Mouse (Mus musculus): ENCODE measurements around the gene Zfp819.
A peak's percentile ranks its signal among the peaks of the same experiment; 100 is the strongest.

Zfp819 gene

DNA sequence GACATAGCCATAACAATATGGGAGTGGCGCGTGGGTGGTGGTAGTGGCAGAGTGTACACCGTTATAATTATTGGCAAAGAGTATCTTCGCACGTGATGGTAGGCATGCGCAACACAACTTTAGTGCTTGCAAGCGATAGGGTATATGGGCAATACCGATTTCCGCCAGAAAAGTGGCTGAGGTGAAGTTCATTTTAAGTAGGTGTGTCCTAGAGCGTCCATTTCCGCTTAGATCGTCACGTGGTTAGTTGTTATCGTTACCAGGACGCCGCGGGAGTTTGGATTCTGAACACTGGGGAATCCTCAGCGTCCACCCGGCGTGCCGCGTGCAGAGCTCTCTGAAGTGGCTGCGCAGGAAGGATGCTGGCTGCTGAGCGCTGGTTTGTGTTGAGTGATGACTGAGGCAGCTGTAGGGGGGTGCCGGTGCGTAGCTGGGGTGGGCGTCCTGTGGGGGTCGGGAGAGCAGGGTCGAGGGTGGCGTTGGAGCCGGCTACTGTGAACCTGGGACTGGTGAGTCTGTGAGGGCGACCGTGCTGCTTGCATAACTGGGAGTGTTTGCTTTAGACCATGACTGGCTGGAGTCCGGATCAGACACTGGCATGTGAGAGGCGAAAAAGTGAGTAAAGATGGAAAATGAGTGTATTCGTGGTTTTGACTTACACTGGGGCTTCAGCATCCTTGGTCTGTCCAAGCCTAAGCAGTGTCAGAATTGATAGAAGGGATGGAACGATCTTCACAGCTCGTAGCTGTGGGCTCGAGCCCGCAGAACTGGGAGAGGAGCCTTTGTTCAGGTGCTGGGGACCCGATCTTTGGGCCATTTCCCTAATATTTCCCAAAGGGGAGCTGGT, at the start of gene Zfp819:
Zfp819 (plus strand) TSS at position 274 of the 847 bp plus-strand sequence.
- DNase-seq (ENCODE audit: low spot score in 2 of 2): peak; percentile 42 to 69

DNA sequence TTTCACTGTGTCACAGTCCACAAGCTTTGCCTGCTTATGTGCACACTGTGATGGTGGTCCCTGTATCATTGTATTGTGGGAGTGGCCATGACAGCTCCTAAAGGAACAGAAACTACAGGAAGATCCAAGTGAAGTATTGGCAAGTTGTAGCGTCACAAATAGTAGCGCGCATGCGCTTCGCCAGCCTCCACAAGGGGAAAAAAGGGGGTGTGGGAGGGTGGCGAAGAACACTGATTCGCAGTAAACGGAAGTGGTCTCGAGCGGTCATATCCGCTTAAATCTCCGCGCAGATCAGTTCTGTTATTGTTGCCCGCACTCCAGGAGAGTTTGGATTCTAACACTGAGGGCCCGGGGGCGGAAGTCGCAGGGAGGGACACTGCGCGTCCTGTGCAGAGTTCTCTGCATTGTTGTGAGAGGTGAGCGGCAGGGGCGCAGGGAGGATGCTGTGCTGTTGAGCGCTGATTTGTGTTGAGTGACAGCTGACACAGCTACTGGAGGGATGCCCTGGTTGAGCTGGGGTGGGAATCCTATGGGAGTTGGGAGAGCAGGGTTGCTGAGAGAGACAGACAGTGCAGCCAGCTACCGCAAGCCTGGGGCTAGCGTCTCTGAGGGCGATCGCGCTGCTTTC, 44.8 kb upstream of the Zfp819 start, which contains the start of gene Zfp658:
Zfp658 (plus strand) TSS at position 251 of the 628 bp plus-strand sequence.
- DNase-seq (ENCODE audit: low spot score in 2 of 2): peak; percentile 79 to 88

DNA sequence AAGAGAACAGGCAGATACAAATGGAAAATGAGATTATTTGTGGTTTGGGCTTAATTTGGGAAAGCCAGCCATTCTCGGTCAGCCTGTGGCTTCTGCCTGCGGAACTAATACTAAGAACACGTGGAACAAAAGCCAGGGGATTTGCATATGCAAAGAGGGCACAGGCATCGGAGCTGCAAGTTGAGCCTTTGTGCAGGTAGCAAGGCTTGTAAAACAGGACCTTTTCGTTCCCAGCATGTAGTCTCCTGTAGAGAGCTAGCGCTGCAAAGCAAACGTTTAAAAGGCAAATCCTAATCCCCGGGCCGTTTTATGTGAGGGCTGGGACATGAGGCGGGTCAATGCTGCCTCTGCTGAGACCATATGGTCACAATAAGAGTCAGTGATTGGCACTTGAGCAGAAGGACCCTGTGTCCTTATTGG, 44.3 kb upstream of the Zfp819 start:
- DNase-seq (ENCODE audit: low spot score in 2 of 2): no peak

DNA sequence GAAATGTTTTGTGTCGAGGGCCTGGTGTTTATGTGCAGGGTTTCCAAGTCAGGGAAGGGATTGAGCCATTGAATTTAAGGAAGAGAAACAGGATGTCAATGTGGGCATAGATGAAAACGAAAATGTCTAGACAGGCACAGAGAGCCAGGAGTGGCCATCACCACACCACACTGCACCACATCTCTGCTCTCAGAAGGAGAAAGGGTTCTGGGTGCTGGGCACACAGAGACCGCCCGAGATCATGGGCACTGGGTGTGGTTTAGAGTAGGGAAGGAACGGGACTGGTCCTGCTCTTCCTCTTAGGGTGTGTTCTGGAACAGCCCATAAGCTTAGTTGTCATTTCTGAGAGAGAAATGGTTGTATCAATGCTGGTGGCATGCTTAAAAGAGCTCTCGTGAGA, 43.7 kb upstream of the Zfp819 start:
- no peak for DNase-seq (ENCODE audit: low spot score in 2 of 2)

DNA sequence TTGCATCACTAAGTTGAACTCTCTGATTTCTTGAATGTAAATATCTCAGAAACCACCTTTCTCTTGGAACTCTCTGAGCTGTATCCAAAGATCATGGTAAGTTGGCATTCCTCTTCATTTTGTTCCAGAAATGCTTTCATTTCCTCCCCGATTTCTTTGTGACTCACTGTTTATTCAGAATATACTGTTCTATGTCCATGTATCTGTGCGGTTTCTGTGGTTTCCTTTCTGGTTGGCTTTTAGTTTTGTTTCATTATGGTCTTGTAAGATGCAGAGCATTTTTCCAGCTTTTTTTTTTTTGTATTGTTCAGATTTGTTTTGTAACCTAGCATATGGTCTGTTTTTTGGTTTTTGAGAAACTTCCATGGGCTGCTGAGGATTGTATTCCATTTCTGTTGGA, 35.8 kb upstream of the Zfp819 start:
- no peak for DNase-seq (ENCODE audit: low spot score in 2 of 2)

DNA sequence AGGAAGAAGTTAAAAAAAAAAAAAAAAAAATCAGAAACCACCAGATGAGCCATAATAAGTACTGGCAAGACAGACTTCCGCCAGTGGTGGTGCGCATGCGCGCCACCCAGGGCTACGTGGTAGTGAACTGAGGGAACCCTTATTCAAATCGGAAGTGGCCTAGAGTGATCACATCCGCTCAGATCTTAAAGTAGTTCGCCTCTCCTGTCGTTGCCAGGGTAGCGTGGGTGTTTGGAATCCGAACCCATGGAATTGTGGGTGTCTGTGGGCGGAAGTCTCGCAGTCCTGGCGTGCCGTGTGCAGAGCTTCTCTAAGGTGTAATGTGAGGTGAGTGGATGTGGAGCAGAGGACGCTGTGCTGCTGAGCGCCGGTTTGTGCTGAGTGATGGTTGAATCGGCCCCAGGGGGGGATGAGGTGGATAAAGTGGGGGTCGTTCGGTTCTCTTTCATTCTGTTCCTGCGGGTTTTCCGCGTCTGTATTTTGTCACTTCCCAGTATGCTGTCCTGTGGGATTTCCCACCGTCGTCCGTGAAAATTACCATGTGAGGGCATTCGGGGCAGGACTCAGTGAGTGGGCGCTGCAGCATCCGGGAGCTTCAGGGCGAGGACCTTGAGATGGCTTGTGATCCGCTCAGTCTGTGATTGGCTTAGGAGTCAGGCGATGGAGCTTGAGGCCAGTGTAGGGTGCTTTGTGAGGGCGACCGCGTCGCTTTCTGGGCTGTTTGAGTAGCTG, 27.4 kb upstream of the Zfp819 start, which contains the start of gene Zfp719:
Zfp719 (plus strand) TSS at position 171 of the 732 bp plus-strand sequence.
- peak; percentile 93 to 94 for DNase-seq (ENCODE audit: low spot score in 2 of 2)

DNA sequence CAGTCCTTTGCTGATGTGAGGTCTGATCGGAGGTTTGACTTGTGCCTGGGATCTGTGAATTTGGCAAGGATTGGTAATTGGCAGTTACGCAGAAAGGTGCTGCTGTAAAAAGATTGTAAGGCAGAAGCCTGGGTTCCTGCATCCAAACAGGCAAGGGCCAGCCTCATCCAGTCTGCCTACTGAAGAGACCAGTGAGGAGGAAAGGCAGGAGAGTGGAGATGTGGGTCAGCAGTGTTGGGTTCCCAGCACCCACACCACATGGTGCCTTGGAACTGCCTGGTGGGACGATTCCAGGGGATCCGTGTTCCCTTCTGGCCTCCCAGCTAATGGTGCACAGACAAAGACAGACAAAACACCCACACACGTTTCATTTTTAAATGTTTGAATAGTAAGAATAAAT, 26.4 kb upstream of the Zfp819 start:
- peak in 1 of 2 experiments; percentile 17 for DNase-seq (ENCODE audit: low spot score in 2 of 2)

DNA sequence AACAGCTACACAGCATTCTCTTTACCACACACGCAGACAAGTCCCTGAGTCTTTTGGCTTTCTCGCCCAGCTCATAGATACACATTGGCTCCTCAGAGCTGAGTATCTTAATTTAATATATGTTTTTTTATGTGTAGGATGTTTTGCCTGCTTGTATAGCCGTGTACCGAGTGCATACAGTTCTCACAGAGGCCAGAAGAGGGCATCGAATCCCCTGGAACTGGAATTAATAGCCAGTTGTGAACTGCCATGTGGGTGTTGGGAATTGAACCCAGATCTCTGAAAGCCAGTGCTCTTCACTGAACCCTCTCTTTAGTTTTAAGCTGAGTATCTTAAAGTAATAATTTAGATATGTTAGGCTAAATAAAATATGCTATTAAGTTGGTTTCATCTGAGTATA, 22.2 kb upstream of the Zfp819 start:
- DNase-seq (ENCODE audit: low spot score in 2 of 2): no peak

DNA sequence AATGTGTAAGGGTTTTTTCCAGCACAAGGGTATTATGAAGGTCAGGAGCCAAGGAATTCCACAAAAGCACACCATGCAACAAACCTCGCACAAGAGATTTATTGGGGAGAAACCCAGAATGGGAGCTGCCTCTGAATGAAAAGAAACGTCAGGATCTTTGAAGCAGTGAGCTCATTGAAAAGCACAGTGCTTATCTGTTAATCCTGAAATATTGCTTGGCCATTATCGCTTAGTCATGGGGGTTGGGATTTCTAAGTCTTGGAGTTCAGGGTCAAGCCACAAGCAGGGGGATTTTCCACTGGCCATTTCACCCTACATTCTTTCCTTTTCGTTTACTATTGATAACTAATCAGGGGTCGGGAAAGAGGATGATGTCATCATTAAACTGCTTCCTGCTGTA, 5.1 kb upstream of the Zfp819 start:
- no peak for DNase-seq (ENCODE audit: low spot score in 2 of 2)

DNA sequence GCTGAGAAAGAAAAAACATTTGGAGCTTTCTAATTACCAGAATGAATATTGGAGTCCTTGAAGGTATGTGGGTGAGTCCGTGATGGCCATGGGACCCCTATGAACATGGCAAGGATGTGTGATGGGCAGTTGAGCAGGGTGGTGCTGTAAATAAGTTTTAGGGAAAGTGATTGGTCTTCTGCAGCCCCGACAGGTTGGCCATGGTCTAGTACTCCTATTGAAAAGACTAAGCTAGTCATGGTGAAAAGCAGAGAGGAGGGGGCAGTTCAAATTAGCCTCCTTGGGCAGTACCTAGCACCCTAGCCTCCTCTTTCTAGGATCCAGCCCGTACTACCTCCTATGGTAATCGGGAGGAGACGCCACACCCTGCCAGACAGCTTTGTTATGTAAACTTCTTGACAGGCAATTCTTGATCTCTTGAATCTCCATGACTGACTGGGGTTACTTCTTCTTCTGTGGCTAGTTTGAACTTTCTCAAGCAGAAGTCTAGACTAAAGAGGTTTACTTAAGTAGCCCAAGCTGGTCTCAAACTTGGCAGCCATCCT, 846 bp downstream of the Zfp819 start:
- DNase-seq (ENCODE audit: low spot score in 2 of 2): no peak

DNA sequence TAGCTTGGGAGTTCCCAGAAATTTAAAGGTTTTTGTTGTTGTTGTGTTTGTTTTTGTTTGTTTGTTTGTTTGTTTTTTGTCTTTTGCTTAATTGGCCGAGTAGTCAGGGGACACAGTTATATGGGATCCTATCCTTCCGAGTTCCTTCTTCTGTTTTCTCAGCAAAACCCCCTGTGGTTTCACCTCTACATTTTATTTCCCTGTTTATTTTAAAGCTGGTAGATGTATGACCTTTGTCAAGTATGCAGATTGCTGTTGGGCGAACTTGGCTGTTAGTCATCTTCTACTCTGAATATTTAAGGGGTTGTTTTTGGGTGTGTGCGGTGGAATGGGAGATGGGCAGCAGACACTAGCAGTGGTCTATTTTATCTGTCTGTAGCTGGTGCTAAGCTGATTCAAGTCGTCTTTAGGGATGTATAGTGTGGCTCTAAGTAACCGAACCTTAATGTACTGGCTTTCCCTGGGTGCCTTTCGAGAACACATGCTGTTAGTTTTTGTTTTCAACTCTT, 1.4 kb downstream of the Zfp819 start:
- DNase-seq (ENCODE audit: low spot score in 2 of 2): no peak

DNA sequence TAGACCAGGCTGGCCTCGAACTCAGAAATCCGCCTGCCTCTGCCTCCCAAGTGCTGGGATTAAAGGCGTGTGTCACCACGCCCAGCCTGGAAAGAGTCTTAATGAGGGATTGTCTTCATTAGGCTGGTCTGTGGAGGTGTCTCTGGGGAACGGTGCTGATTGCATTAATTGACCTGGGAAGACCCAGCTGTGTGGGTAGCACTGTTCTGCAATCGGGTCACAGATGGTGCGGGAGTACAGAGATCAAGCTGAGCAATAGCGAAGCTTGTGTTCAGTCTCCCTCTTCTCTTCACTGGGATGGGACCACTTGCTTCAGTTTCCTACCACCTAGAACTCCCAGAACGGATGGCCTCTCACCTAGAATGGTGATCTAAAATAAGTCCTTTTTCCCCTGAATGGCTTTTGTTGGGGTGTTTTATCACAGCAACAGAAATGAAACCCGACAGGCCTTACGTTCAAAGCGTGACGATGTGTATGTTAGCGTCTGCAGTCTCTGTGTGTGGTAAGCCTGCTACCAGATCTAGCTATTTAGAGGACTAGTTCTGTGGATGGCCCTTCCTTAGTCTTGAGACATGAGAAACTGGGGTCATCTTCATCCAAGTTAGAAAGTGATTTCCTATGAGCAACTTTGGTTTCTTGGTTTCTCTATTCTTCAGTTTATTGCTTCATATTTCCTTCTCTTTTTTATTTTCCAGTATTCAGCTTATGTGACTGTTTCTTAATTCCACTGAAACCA, 7.0 kb downstream of the Zfp819 start:
- no peak for DNase-seq (ENCODE audit: low spot score in 2 of 2)

DNA sequence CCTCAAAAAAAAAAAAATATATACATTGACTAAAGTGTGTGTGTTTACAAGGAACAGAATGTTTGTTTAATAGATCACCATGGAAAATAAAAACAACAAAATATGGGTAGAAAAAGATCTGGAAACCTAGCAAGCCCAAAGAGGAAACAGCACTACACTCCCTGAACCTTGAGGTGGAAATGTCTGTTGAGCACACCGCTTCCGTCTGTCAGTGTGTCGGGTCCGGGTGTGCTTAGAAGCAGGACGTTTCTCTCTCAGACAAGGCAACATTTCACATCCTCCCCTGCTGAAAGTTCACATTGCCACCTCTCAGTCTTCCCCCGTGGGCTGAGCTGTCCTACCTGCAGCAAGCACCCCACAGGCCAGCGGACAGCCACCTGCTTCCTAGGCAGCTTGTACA, 16.0 kb downstream of the Zfp819 start:
- no peak for DNase-seq (ENCODE audit: low spot score in 2 of 2)

DNA sequence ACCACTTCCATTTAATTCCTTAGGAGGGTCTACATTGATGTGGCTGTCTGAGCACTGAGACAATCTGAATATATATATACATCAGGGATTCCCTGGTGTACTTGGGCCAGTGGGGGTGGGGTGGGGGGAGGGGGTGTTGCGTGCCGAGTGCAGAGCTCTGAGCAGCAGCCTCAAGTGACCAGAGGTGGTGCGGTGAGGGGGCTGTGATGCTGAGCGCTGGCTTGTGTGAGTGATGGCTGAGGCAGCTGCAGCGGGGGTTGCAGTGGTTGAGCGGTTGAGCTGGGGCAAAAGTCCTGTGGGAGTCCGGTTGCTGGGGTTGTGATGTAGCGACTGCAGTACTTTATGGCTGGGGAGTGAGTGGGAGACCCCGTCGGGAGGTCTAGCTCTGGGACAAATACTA, 16.9 kb downstream of the Zfp819 start:
- DNase-seq (ENCODE audit: low spot score in 2 of 2): no peak

DNA sequence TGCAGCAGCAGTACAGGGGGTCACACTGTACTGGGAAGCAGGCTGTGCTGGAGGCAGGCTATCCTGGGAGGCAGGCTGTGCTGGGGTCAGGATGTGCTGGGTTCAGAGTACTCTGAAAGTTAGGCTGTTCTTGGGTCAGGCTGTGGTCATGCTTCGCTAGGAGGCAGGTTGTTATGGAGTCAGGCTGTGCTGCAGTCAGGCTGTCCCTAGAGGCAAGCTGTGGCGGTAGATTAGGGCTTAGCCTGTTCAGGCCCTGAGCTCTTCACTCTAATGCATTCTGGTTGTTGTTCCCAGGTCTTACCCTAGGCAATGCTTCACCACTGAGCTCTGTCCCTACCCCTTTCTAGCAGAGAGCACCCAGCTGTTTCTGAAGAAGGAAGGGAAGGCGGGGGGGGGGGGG, 18.1 kb downstream of the Zfp819 start:
- no peak for DNase-seq (ENCODE audit: low spot score in 2 of 2)

DNA sequence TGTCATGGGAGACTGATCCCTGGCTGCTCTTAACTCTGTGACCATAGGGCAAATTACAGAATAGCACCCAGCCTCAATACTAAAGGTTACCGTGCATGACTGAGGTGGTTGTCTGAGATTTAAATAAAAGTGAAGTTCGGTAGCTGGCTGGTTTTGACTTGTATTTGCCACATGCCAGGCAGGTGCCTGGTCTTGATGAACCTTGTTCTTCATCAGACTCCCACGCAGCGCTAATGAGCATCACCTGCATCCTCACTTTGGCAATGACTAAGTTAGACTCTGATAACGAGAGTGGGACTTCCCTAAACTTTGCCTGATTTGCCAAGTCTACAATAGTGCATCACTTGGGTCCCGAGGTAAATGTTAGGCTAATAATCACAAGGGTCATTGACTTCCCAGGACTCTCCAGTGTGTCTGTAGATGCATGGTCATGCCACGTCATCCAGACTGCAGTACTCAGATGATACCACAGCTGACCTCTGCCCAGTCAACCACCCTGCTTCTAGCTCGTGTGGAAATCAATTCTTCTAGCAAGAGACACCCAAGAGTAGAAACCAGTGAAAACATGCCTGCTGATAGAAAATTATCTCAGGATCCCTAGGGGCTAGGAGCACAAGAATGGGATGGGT, 18.9 kb downstream of the Zfp819 start:
- DNase-seq (ENCODE audit: low spot score in 2 of 2): no peak

DNA sequence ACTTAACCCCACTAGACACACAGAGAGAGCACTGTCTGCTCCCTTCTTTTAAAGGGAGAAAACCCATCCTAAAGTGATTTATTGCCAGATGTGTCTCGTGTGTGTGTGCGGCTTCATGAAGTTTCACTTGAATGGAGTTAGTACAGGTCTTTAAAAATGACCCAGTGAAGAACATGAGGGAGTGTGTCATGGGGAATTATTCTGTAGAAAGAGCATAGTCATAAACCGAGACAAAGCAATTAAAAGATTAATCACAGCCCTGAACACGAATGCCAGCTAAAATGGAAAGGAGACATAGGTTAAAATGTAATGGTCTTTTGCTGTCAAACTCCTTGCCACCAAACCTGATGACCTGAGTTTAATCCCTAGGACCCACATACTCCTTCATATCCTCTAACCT, 27.0 kb downstream of the Zfp819 start:
- DNase-seq (ENCODE audit: low spot score in 2 of 2): no peak

DNA sequence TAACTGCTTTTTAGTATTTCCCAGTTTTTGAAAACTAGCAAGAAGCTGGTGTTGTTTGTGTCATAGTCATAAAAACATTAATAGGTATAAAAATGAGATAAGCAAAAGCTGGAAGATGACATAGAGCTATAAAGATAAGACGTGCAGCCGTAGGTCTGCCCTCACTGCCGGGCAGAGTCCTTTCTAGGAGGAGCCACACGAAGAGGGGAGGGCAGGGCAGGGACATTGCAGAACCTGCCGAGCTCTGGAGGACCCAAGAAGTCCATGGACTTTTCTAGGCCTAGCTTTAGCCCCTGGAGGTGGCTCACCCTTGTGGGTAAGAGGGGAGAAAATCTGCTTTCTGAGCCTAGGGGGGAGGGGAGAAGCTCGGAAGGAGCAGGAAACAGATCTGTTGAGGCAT, 27.5 kb downstream of the Zfp819 start, which contains the start of gene Ceacam18:
Ceacam18 (plus strand) TSS at position 208 of the 400 bp plus-strand sequence.
- DNase-seq (ENCODE audit: low spot score in 2 of 2): no peak

DNA sequence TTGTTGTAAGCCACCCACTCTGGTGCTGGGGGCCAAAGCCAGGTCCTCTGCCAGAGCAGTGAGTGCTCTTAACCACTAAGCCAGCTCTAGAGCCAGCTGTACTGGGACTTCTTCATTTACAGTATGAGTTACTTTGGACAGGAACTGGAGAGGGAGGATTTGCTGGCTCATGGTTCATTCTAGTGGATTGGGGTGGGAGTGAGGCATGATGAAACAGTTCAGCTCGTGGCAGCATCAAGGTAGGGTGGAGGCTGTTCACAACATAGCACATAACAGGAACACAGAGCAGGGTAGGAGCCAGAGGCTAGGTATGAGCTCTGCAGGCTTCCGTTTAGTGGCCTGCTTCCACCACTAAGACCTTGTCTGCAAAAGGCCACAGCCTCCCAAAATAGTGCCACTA, 29.2 kb downstream of the Zfp819 start:
- no peak for DNase-seq (ENCODE audit: low spot score in 2 of 2)

DNA sequence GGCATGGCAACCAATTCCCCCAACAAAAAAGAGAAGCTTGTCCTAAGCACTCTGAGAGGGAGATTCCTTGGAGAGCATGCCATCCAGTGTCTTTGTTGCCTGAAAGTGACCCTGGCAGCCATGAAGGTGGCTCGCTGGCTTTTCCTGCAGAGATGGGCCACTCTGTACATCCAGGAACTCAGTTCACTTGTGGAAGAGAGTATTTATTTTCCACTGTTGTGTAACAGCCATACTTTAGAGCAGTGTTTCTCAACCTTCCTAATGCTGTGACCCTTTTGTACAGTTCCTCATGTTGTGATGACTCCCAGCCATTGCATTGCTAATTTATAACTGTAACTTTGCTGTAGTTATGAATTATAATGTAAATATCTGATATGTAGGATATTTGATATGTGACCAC, 30.1 kb downstream of the Zfp819 start:
- DNase-seq (ENCODE audit: low spot score in 2 of 2): no peak

DNA sequence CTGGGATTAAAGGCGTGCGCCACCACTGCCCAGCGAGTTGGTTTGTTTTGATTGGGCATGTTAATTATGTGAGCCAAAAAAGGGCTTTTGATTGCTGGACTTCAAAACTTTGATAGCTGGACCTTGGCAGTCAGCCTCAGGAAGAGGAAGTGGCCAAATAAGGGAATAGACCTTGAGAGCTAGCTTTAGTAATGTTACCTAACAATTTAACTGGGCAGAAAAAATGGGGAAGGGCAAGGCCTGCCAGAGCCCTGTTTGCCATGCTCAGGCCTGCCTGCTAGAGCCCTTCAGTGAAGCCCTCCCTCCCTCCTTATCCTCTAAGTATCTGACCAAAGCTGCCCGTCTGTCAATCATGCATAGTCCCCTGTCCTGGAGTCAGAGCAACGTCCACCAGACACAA, 35.6 kb downstream of the Zfp819 start:
- DNase-seq (ENCODE audit: low spot score in 2 of 2): no peak
